In genomic region chr11:120357791-120358401, GRCm38 (mm10) we compare ENCODE assay signal across 9 mouse cellular contexts. TPM values are rescaled to one million over a fixed set of nuclear protein-coding genes. Genes with fewer than 3 reads are reported as not detected.
A peak's percentile ranks its signal among the peaks of the same experiment; 100 is the strongest.
DNase-seq lines count a peak whose midpoint lies in the region; ATAC-seq lines count a peak whose summit lies in the region.
"Had no signal": no experiment of that assay in that cellular context is flagged by ENCODE, and none has a peak within 500 bp of the region (broad histone marks: within the 10 kb centered on the region; RNA-seq: fewer than 3 reads in every experiment).

No protein-coding gene starts in this region.

- H3K4me2 ChIP-seq in embryonic facial prominence, embryonic 11.5 days (ENCODE audit: low read depth, low read length) = no peak overlapping the region; the same call in 1 of the 2 replicates
- H3K4me2 ChIP-seq in limb, embryonic 11.5 days (ENCODE audit: low read depth, severe bottlenecking) = peak overlapping the region; percentile 3; the same call in 1 of the 2 replicates

- peaks cover 9% of the 10 kb centered on the region for H3K4me1 ChIP-seq in embryonic facial prominence, embryonic 11.5 days (ENCODE audit: control insufficient read depth, insufficient read depth, low read length)
- H3K4me1 ChIP-seq in limb, embryonic 11.5 days (ENCODE audit: control insufficient read depth, insufficient read depth, low read length) = peaks cover 43% of the 10 kb centered on the region
- H3K4me1 ChIP-seq in midbrain, embryonic 10.5 days = peaks cover 53% of the 10 kb centered on the region

- ATAC-seq in embryonic facial prominence, embryonic 11.5 days (replicated peaks; ENCODE audit: insufficient number of reproducible peaks, low FRiP score, low TSS enrichment, low read depth) = peak; percentile 69
- peak; percentile 63 for ATAC-seq in limb, embryonic 11.5 days (ENCODE audit: insufficient number of reproducible peaks, low FRiP score, low TSS enrichment, low read depth)

- no peak overlapping the region for H3K4me3 ChIP-seq in embryonic facial prominence, embryonic 11.5 days (ENCODE audit: low read depth, low read length)
- H3K4me3 ChIP-seq in limb, embryonic 11.5 days (ENCODE audit: low read depth, low read length) = no peak overlapping the region
- peak overlapping the region; percentile 16 for H3K4me3 ChIP-seq in midbrain, embryonic 10.5 days

- 18% methylated on average over 10 of the region's 10 CpGs for WGBS in embryonic facial prominence, embryonic 11.5 days
- WGBS in limb, embryonic 11.5 days = 25% methylated on average over 10 of the region's 10 CpGs
- 27% methylated on average over 10 of the region's 10 CpGs for WGBS in midbrain, embryonic 10.5 days

- H3K27ac ChIP-seq in embryonic facial prominence, embryonic 11.5 days (replicated peaks; ENCODE audit: low read depth, low read length) = peak overlapping the region; percentile 85
- H3K27ac ChIP-seq in limb, embryonic 11.5 days (replicated peaks; ENCODE audit: low read depth, low read length) = peak overlapping the region; percentile 74
- H3K27ac ChIP-seq in midbrain, embryonic 10.5 days (replicated peaks) = peak overlapping the region; percentile 82

- H3K27me3 ChIP-seq in embryonic facial prominence, embryonic 11.5 days (ENCODE audit: control insufficient read depth, insufficient read depth, low read length) = no peaks in the 10 kb centered on the region
- no peaks in the 10 kb centered on the region for H3K27me3 ChIP-seq in limb, embryonic 11.5 days (ENCODE audit: control insufficient read depth, insufficient read depth, low read length)
- peaks cover 1% of the 10 kb centered on the region; the same call in 1 of the 2 replicates for H3K27me3 ChIP-seq in midbrain, embryonic 10.5 days (ENCODE audit: low read depth, poor library complexity, severe bottlenecking)

- DNase-seq in NIH3T3 (ENCODE audit: low read depth) = peak; percentile 89
- DNase-seq in embryonic facial prominence, embryonic 11.5 days (ENCODE audit: low spot score) = peak; percentile 86
- peak; percentile 57 for DNase-seq in heart, adult 8-10 months (ENCODE audit: low spot score)
- DNase-seq in kidney, adult 11 months = peak; percentile 61
- peak; percentile 79 for DNase-seq in limb, embryonic 11.5 days (ENCODE audit: low spot score)
- peak; percentile 62 for DNase-seq in midbrain, embryonic 10.5 days (ENCODE audit: low spot score)
- peak; percentile 77 for DNase-seq in right cerebral cortex, postnatal 4 days
- DNase-seq in cerebellum, adult 11 months = no peak

- H3K36me3 ChIP-seq in embryonic facial prominence, embryonic 11.5 days (replicated peaks; ENCODE audit: control insufficient read depth, insufficient read depth, low read depth, low read length) = no peaks in the 10 kb centered on the region
- H3K36me3 ChIP-seq in limb, embryonic 11.5 days (ENCODE audit: control insufficient read depth, insufficient read depth, low read length) = no peaks in the 10 kb centered on the region
- no peaks in the 10 kb centered on the region for H3K36me3 ChIP-seq in midbrain, embryonic 10.5 days

- H3K9me3 ChIP-seq in embryonic facial prominence, embryonic 11.5 days (replicated peaks; ENCODE audit: control insufficient read depth, low read length) = no peaks in the 10 kb centered on the region
- no peaks in the 10 kb centered on the region for H3K9me3 ChIP-seq in limb, embryonic 11.5 days (ENCODE audit: control insufficient read depth, low read length)
- no peaks in the 10 kb centered on the region for H3K9me3 ChIP-seq in midbrain, embryonic 10.5 days (replicated peaks)

- H3K9ac ChIP-seq in embryonic facial prominence, embryonic 11.5 days (replicated peaks; ENCODE audit: low read length) = peak overlapping the region; percentile 46
- peak overlapping the region; percentile 31; the same call in 1 of the 2 replicates for H3K9ac ChIP-seq in limb, embryonic 11.5 days (ENCODE audit: low read length)

RNA-seq across cellular contexts. Expression of gene Fscn2, which starts 3.4 kb away (rescaled TPM):
- polyA plus RNA-seq in embryonic facial prominence, embryonic 11.5 days (2014; fragmentation: Nextera tagmentation; extraction: Ambion mirVana) = 0.20 and 0.28 TPM in 2 replicates
- total RNA-seq in heart, adult 8-10 months (2022) = not detected
- polyA plus RNA-seq in limb, embryonic 11.5 days (2014; fragmentation: Nextera tagmentation; extraction: Ambion mirVana) = 0.21 and 0.47 TPM in 2 replicates
- polyA plus RNA-seq in midbrain, embryonic 10.5 days (2016; fragmentation: Nextera tagmentation; extraction: Ambion mirVana) = 0.61 and 0.62 TPM in 2 replicates
- total RNA-seq: liver, adult 2 months had no signal
- polyA plus RNA-seq: liver, adult 2 months had no signal

RNA-seq across cellular contexts. Expression of gene Actg1, which starts 9.6 kb away (rescaled TPM):
- polyA plus RNA-seq in embryonic facial prominence, embryonic 11.5 days (2014; fragmentation: Nextera tagmentation; extraction: Ambion mirVana) = 3,237 and 3,434 TPM in 2 replicates
- 100 to 1,000 TPM; 188 to 320 (median 251) TPM for total RNA-seq in heart, adult 8-10 months (2022)
- 2,996 and 3,123 TPM in 2 replicates for polyA plus RNA-seq in limb, embryonic 11.5 days (2014; fragmentation: Nextera tagmentation; extraction: Ambion mirVana)
- 2,836 and 2,964 TPM in 2 replicates for polyA plus RNA-seq in midbrain, embryonic 10.5 days (2016; fragmentation: Nextera tagmentation; extraction: Ambion mirVana)

RNA-seq across cellular contexts. Expression of gene Faap100, which starts 20.7 kb away (rescaled TPM):
- 20.5 and 24.2 TPM in 2 replicates for polyA plus RNA-seq in embryonic facial prominence, embryonic 11.5 days (2014; fragmentation: Nextera tagmentation; extraction: Ambion mirVana)
- 10 to 100 TPM; 12.1 to 18.3 (median 13.6) TPM for total RNA-seq in heart, adult 8-10 months (2022)
- polyA plus RNA-seq in limb, embryonic 11.5 days (2014; fragmentation: Nextera tagmentation; extraction: Ambion mirVana) = 30.4 and 33.1 TPM in 2 replicates
- polyA plus RNA-seq in midbrain, embryonic 10.5 days (2016; fragmentation: Nextera tagmentation; extraction: Ambion mirVana) = 34.5 and 41.8 TPM in 2 replicates
